Mouse (Mus musculus): ENCODE measurements around the gene Fam53b. TPM values are rescaled to one million over a fixed set of nuclear protein-coding genes. Genes with fewer than 3 reads are reported as not detected.
A peak's percentile ranks its signal among the peaks of the same experiment; 100 is the strongest.

Gene Fam53b
- polyA plus RNA-seq, 1 experiment from 2014 or later, result 17.4 TPM

GRCm38 (mm10) chr7:132814089-132814450 lies 384 bp upstream of the Fam53b start:
- H3K4me1 ChIP-seq (ENCODE audit: control insufficient read depth, insufficient read depth, low read length), result peaks cover 32% of the 10 kb centered on the region
- ATAC-seq (ENCODE audit: insufficient read depth, low FRiP score), result no peak
- no peaks in the 10 kb centered on the region for H3K9me3 ChIP-seq (replicated peaks; ENCODE audit: control insufficient read depth, low read length)
- H3K27ac ChIP-seq (ENCODE audit: low read length), result peak overlapping the region; percentile 92
- H3K27me3 ChIP-seq (ENCODE audit: control insufficient read depth, insufficient read depth, low read length), result no peaks in the 10 kb centered on the region
- peak overlapping the region; percentile 78 for H3K4me3 ChIP-seq (replicated peaks; ENCODE audit: low read length)
- peak overlapping the region; percentile 88 for H3K9ac ChIP-seq (ENCODE audit: low read length)
- H3K4me2 ChIP-seq (ENCODE audit: low read depth, low read length), result peak overlapping the region; percentile 77
- H3K36me3 ChIP-seq (ENCODE audit: control insufficient read depth, insufficient read depth, low read length), result no peaks in the 10 kb centered on the region
- under 1% methylated on average over 7 of the region's 7 CpGs for WGBS

DNA sequence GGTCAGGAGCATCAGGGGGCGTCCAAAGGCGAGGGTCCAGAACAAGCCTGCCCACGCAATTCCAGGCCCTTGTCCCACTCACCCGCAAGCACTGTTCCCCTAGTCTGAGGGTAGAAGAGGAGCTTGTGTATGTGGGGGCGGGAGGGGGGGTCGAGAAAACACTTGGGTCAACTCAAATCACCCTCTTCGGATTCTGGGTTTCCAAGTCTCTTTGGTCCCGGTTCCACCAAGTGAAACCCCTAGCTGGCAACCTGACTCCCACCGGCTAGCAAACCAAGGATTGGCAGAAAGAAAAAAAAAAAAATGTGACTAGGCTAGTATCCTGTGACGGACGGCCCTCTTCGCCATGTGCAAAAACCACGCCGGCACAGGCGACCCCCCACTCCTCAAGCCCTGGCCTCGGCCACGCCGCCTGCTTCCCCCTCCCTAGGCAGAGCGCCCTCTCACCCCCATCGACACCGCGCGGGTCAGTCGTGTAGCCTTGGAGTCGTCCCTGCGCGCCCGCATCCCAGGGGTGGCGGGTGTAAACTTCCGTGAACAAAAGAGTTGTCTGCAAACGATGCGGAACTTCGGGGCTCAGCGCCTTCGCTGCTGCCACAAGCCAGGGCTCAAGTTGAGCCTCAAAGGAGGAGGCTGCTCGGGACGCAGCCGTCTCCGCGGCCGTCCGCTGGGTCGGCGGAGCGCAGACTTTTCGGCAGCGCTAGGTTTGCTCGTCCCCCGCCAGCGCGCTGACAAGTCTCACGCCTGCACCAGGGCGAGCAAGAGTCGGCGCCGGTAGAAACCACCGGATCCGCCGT lies 869 bp downstream of the Fam53b start:
- Histone ChIP-seq H3K27ac (ENCODE audit: low read length) (peak overlapping the region; percentile 92), H3K27me3 (ENCODE audit: control insufficient read depth, insufficient read depth, low read length) (no peaks in the 10 kb centered on the region), H3K4me1 (ENCODE audit: control insufficient read depth, insufficient read depth, low read length) (peaks cover 45% of the 10 kb centered on the region), H3K4me3 (replicated peaks; ENCODE audit: low read length) (peak overlapping the region; percentile 78), H3K9ac (ENCODE audit: low read length) (peak overlapping the region; percentile 88), H3K36me3 (ENCODE audit: control insufficient read depth, insufficient read depth, low read length) (no peaks in the 10 kb centered on the region), H3K4me2 (ENCODE audit: low read depth, low read length) (peak overlapping the region; percentile 77), H3K9me3 (replicated peaks; ENCODE audit: control insufficient read depth, low read length) (no peaks in the 10 kb centered on the region)
- under 1% methylated on average over 59 of the region's 59 CpGs for WGBS
- ATAC-seq (ENCODE audit: insufficient read depth, low FRiP score), result peak; percentile 27; the same call in 1 of the 2 replicates

DNA sequence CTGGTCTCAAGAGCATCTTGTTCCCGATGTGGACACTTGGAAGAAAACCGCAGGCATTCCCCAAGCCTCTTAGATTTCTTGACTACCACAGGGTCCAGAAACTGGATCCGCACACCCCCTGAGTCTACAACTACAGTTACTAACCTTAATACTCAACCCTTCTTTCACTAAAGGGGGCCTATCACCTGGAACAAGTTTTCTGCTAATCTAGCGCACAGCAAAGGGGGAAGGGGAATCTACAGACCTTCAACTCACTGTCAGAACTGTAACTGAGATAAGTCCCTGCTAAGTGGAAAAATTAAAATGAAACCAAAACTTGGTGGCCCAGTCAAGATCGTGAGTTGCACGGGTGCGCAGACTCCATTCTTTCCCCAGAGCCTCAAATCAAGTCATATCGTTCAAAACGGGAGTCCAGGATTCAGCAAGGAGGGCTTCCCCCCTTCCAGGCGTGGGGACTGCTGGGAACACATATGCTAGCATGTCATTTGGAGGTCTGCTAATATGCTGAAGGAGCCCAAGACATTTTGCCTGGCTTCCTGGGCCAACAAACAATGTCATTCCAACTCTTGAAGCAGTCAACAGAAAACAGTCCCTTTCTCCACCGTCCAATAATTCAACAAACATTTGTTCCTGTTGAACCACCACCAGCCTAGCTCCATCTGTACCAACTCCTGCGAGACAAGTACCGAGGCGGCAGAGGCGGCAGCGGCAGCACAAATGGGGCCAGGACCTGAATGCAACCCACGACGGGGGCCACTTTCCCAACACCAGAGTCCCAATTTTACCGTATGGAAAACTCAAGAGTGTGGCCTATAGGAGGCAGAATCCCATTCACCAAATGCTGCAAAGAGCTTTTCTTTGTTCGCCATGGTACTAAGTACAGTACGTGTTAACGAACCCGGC lies 1.7 kb downstream of the Fam53b start:
- Histone ChIP-seq H3K4me3 (replicated peaks; ENCODE audit: low read length) (peak overlapping the region; percentile 78), H3K9ac (ENCODE audit: low read length) (peak overlapping the region; percentile 88), H3K36me3 (ENCODE audit: control insufficient read depth, insufficient read depth, low read length) (no peaks in the 10 kb centered on the region), H3K27me3 (ENCODE audit: control insufficient read depth, insufficient read depth, low read length) (no peaks in the 10 kb centered on the region), H3K4me2 (ENCODE audit: low read depth, low read length) (peak overlapping the region; percentile 77), H3K9me3 (replicated peaks; ENCODE audit: control insufficient read depth, low read length) (no peaks in the 10 kb centered on the region), H3K4me1 (ENCODE audit: control insufficient read depth, insufficient read depth, low read length) (peaks cover 53% of the 10 kb centered on the region), H3K27ac (ENCODE audit: low read length) (peak overlapping the region; percentile 92; the same call in 1 of the 2 replicates)
- no peak for ATAC-seq (ENCODE audit: insufficient read depth, low FRiP score)
- WGBS, result 22% methylated on average over 23 of the region's 23 CpGs

- H3K4me2 ChIP-seq (ENCODE audit: low read depth, low read length), result 0 out of 2 replicates have a peak overlapping the region, but pooled peaks have one; percentile 77
- WGBS, result 74% methylated on average over 1 of the region's 1 CpGs
- 0 out of 2 replicates have a peak, but pooled peaks have one; percentile 22 for ATAC-seq (ENCODE audit: insufficient read depth, low FRiP score)
- peaks cover 61% of the 10 kb centered on the region for H3K4me1 ChIP-seq (ENCODE audit: control insufficient read depth, insufficient read depth, low read length)
- H3K4me3 ChIP-seq (replicated peaks; ENCODE audit: low read length), result no peak overlapping the region
- no peaks in the 10 kb centered on the region for H3K36me3 ChIP-seq (ENCODE audit: control insufficient read depth, insufficient read depth, low read length)
- no peak overlapping the region for H3K9ac ChIP-seq (ENCODE audit: low read length)
- no peak overlapping the region for H3K27ac ChIP-seq (ENCODE audit: low read length)
- no peaks in the 10 kb centered on the region for H3K9me3 ChIP-seq (replicated peaks; ENCODE audit: control insufficient read depth, low read length)
- no peaks in the 10 kb centered on the region for H3K27me3 ChIP-seq (ENCODE audit: control insufficient read depth, insufficient read depth, low read length)
Observed at GRCm38 (mm10) chr7:132810879-132811278, 2.8 kb downstream of the Fam53b start.

GRCm38 (mm10) chr7:132810368-132810767 lies 3.3 kb downstream of the Fam53b start:
- Histone ChIP-seq H3K36me3 (ENCODE audit: control insufficient read depth, insufficient read depth, low read length) (no peaks in the 10 kb centered on the region), H3K9me3 (replicated peaks; ENCODE audit: control insufficient read depth, low read length) (no peaks in the 10 kb centered on the region), H3K9ac (ENCODE audit: low read length) (no peak overlapping the region), H3K4me1 (ENCODE audit: control insufficient read depth, insufficient read depth, low read length) (peaks cover 64% of the 10 kb centered on the region), H3K4me2 (ENCODE audit: low read depth, low read length) (peak overlapping the region; percentile 17; the same call in 1 of the 2 replicates), H3K27me3 (ENCODE audit: control insufficient read depth, insufficient read depth, low read length) (no peaks in the 10 kb centered on the region), H3K27ac (ENCODE audit: low read length) (peak overlapping the region; percentile 91), H3K4me3 (replicated peaks; ENCODE audit: low read length) (no peak overlapping the region)
- 20% methylated on average over 6 of the region's 6 CpGs for WGBS
- ATAC-seq (ENCODE audit: insufficient read depth, low FRiP score), result no peak

- 31% methylated on average over 6 of the region's 6 CpGs for WGBS
- H3K4me3 ChIP-seq (replicated peaks; ENCODE audit: low read length), result no peak overlapping the region
- no peaks in the 10 kb centered on the region for H3K36me3 ChIP-seq (ENCODE audit: control insufficient read depth, insufficient read depth, low read length)
- H3K27ac ChIP-seq (ENCODE audit: low read length), result peak overlapping the region; percentile 91
- H3K27me3 ChIP-seq (ENCODE audit: control insufficient read depth, insufficient read depth, low read length), result no peaks in the 10 kb centered on the region
- no peak for ATAC-seq (ENCODE audit: insufficient read depth, low FRiP score)
- peak overlapping the region; percentile 36; the same call in 1 of the 2 replicates for H3K4me2 ChIP-seq (ENCODE audit: low read depth, low read length)
- peaks cover 60% of the 10 kb centered on the region for H3K4me1 ChIP-seq (ENCODE audit: control insufficient read depth, insufficient read depth, low read length)
- no peaks in the 10 kb centered on the region for H3K9me3 ChIP-seq (replicated peaks; ENCODE audit: control insufficient read depth, low read length)
- 0 out of 2 replicates have a peak overlapping the region, but pooled peaks have one; percentile 16 for H3K9ac ChIP-seq (ENCODE audit: low read length)
Observed at GRCm38 (mm10) chr7:132809721-132810120, 4.0 kb downstream of the Fam53b start.

GRCm38 (mm10) chr7:132808841-132809682 lies 4.6 kb downstream of the Fam53b start:
- Histone ChIP-seq H3K4me2 (ENCODE audit: low read depth, low read length) (peak overlapping the region; percentile 36), H3K9ac (ENCODE audit: low read length) (peak overlapping the region; percentile 60), H3K4me1 (ENCODE audit: control insufficient read depth, insufficient read depth, low read length) (peaks cover 64% of the 10 kb centered on the region), H3K4me3 (replicated peaks; ENCODE audit: low read length) (no peak overlapping the region), H3K27me3 (ENCODE audit: control insufficient read depth, insufficient read depth, low read length) (no peaks in the 10 kb centered on the region), H3K27ac (ENCODE audit: low read length) (peak overlapping the region; percentile 91), H3K36me3 (ENCODE audit: control insufficient read depth, insufficient read depth, low read length) (no peaks in the 10 kb centered on the region), H3K9me3 (replicated peaks; ENCODE audit: control insufficient read depth, low read length) (no peaks in the 10 kb centered on the region)
- 8% methylated on average over 20 of the region's 20 CpGs for WGBS
- ATAC-seq (ENCODE audit: insufficient read depth, low FRiP score), result peak; percentile 30

DNA sequence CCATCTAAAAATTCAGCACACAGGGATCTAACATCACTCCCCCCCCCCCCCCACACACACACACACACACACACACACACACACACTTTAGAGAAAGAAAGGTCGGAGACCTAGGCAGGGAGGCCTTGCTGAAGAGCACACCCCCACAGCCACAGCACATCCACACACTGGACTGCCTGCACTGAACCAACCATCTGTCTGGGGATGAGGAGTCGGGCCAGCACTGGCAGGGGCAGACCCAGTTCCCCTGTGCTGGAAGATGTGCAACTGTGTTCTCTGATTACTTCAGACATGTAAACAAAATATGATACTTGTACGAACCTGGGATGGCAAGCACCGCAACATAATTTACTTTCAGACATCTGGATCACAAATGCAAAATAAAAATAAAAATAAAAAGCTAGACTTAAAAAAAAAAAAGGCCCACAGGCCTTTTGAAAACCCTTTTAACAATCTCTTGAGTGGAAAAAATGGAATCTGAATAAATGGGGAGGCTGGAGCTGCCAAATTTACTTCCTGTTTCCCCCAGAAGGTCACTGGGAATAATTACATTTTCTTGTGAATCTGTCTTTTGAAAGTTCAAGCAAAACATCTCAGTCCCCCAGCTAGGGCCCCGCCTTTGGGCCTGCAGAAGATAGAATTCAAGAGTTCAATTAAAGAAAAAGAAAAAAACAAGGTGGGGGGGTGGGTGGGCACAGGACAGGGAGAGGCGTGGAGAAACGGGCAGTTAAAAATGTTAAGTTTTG lies 5.5 kb downstream of the Fam53b start:
- H3K36me3 ChIP-seq (ENCODE audit: control insufficient read depth, insufficient read depth, low read length), result no peaks in the 10 kb centered on the region
- peaks cover 73% of the 10 kb centered on the region for H3K4me1 ChIP-seq (ENCODE audit: control insufficient read depth, insufficient read depth, low read length)
- H3K27me3 ChIP-seq (ENCODE audit: control insufficient read depth, insufficient read depth, low read length), result no peaks in the 10 kb centered on the region
- 45% methylated on average over 7 of the region's 7 CpGs for WGBS
- no peak overlapping the region for H3K9ac ChIP-seq (ENCODE audit: low read length)
- peak overlapping the region; percentile 91 for H3K27ac ChIP-seq (ENCODE audit: low read length)
- H3K4me3 ChIP-seq (replicated peaks; ENCODE audit: low read length), result no peak overlapping the region
- no peak for ATAC-seq (ENCODE audit: insufficient read depth, low FRiP score)
- no peaks in the 10 kb centered on the region for H3K9me3 ChIP-seq (replicated peaks; ENCODE audit: control insufficient read depth, low read length)
- H3K4me2 ChIP-seq (ENCODE audit: low read depth, low read length), result 0 out of 2 replicates have a peak overlapping the region, but pooled peaks have one; percentile 36

Data from stomach, embryonic 16.5 days (tissue).